Mouse (Mus musculus) heart, embryonic 14.5 days (tissue): ENCODE data around the gene Xrcc3. TPM values are rescaled to one million over a fixed set of nuclear protein-coding genes. Genes with fewer than 3 reads are reported as not detected.

Experiments
- ATAC-seq: fragments of 200-750 bp; cut with Nextera tagmentation; 2 replicates; pipeline ENCODE4 v1.8.0; 2017; ENCODE audit warnings: low read depth, moderate TSS enrichment; ENCODE audit not compliant: insufficient number of reproducible peaks, insufficient read depth, low FRiP score
- H3K27ac ChIP-seq, 2 experiments: fragments of 200-500 bp in 1 of 2; fragments of 300-500 bp in 1 of 2; sonication (generic) in 1 of 2; replicated peaks in 1 of 2; 2 replicates each; pipeline ENCODE4 v1.5.1; 2012 to 2014; ENCODE audit warnings: low read depth in 2 of 2, low read length in 2 of 2, control low read depth in 1 of 2, mild to moderate bottlenecking in 1 of 2, mixed read lengths in 1 of 2; ENCODE audit not compliant: control insufficient read depth in 1 of 2, insufficient read depth in 1 of 2
- H3K27me3 ChIP-seq: fragments of 300-500 bp; sonication (generic); 2 replicates; pipeline ENCODE4 v1.6.1; 2014; ENCODE audit warnings: mild to moderate bottlenecking, low read length, control low read depth; ENCODE audit not compliant: control insufficient read depth, insufficient read depth
- H3K36me3 ChIP-seq: fragments of 300-500 bp; sonication (generic); 2 replicates; pipeline ENCODE4 v1.6.1; 2014; ENCODE audit warnings: mild to moderate bottlenecking, control low read depth, low read length, mixed read lengths; ENCODE audit not compliant: control insufficient read depth, insufficient read depth
- H3K4me1 ChIP-seq, 2 experiments: fragments of 200-500 bp in 1 of 2; fragments of 300-500 bp in 1 of 2; sonication (generic) in 1 of 2; 2 replicates each; pipeline ENCODE4 v1.6.1; 2012 to 2014; ENCODE audit warnings: low read length in 2 of 2, control low read depth in 1 of 2, mixed read lengths in 1 of 2; ENCODE audit not compliant: control insufficient read depth in 2 of 2, insufficient read depth in 2 of 2
- H3K4me2 ChIP-seq: fragments of 300-500 bp; sonication (generic); 2 replicates; pipeline ENCODE4 v1.6.1; 2014; ENCODE audit warnings: mild to moderate bottlenecking, low read length
- H3K4me3 ChIP-seq, 2 experiments: fragments of 200-500 bp in 1 of 2; fragments of 300-500 bp in 1 of 2; sonication (generic) in 1 of 2; 2 replicates each; pipeline ENCODE4 v1.5.1; 2012 to 2014; ENCODE audit warnings: low read length in 2 of 2, mild to moderate bottlenecking in 2 of 2, control low read depth in 1 of 2, low read depth in 1 of 2, moderate library complexity in 1 of 2; ENCODE audit not compliant: control insufficient read depth in 1 of 2, insufficient read depth in 1 of 2
- H3K9ac ChIP-seq: fragments of 300-500 bp; sonication (generic); 2 replicates; pipeline ENCODE4 v1.6.1; 2014; ENCODE audit warnings: mild to moderate bottlenecking, low read length
- H3K9me3 ChIP-seq: fragments of 300-500 bp; sonication (generic); 2 replicates; pipeline ENCODE4 v1.6.1; 2016; ENCODE audit warnings: low read length, control low read depth; ENCODE audit not compliant: control insufficient read depth
- WGBS: fragments of 180-500 bp; shearing (Covaris S2); extraction: QIAGEN DNeasy Blood & Tissue Kit; methylation state at CpG from one replicate; pipeline ENCODE4 v1.1.7; 2014; 5-methylcytosine and 5-hydroxymethylcytosine counted together
- polyA plus RNA-seq: library from polyadenylated mRNA; unstranded; fragments of >200 nt; fragmentation: Nextera tagmentation; extraction: Ambion mirVana; gene quantifications from 2 replicates; pipeline ENCODE4 v1.2.1, GENCODE M21; 2014

The Xrcc3 gene
- polyA plus RNA-seq, 1 experiment from 2014 or later = 5.7 TPM

DNA sequence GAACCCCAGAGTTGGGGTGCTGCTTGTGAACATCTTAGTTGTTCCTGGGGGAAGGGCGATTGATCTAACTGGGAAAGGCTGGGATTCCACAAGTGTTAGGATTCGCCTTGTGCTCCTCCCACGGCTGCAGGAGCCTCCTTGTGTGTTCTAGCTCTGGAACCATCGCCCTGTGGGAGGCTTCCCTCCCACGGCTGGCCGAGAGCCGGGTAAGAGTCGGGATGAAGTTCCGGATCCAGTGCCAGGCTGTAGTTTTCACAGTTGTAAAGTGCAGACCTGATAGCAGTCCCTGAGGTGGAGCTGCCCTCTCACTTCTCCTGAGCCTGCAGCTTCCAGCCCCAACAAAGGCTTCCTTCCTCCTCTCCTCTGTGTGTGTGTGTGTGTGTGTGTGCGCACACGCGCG lies 2.9 kb upstream of the Xrcc3 start:
- no peak for ATAC-seq
- H3K9me3 ChIP-seq = no peaks in the 10 kb centered on the region
- WGBS = 48% methylated on average over 13 of the region's 13 CpGs
- H3K4me3 ChIP-seq = no peak overlapping the region
- H3K27ac ChIP-seq = 0 out of 4 replicates have a peak overlapping the region, but pooled peaks have one; percentile 10 to 13
- peak overlapping the region; percentile 80 for H3K4me2 ChIP-seq
- H3K9ac ChIP-seq = 0 out of 2 replicates have a peak overlapping the region, but pooled peaks have one; percentile 0
- H3K4me1 ChIP-seq = peaks cover 20 to 44% of the 10 kb centered on the region in 2 experiments
- H3K27me3 ChIP-seq = no peaks in the 10 kb centered on the region
- H3K36me3 ChIP-seq = peaks cover 5% of the 10 kb centered on the region; the same call in 1 of the 2 replicates

DNA sequence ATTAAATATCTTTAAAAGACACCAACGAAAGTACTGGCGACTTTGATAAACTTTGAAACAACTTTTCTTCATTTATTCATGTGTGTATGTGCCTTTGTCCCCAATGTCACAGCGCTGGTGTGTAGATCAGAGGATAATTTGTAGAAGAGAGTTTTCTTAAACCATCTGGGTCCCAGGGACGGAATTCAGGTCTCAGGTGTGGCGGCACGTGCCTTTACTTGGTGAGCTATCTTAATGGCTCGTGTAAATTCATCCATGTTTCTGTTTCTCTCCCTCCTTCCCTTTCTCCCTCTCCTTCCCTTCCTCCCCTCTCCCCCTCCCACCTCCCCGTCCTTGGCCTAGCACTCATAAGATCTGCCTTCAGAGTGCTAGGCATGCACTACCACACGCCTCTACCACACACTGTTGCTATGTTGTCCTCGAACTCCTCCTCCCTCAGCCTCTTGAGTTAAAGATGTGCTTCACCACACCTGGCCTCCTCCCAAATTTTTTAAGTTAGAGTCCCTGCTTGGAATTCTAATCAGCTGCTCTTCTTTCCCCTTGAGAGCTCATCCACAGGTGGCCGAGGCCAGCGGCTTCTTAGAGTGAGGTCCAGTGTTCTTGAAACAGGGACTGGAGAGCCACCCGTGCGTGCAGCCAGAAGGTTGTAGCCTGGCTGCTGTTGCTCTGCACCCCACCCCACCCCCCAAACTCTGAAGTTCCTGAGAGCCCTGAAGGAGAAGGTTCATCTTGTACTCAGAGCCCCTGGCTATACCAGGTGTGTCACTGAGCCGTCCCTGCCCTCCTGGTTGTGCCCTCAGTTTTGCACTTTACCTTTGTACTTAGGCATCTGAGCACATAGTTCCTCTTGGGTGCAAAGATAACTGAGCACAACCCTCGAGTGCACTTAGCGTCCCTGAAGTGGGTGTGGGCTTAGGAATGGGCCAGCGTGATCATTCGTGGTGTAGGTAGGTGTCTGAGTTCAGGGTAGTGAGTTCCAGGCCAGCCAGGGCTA lies 1.4 kb upstream of the Xrcc3 start:
- peak overlapping the region; percentile 61 to 75 for H3K4me3 ChIP-seq
- H3K9ac ChIP-seq = peak overlapping the region; percentile 77
- H3K4me1 ChIP-seq = peaks cover 21 to 45% of the 10 kb centered on the region in 2 experiments
- H3K27ac ChIP-seq = peak overlapping the region in 1 of 2 experiments; percentile 92; a peak in 3 of 4 replicates
- no peaks in the 10 kb centered on the region for H3K9me3 ChIP-seq
- H3K36me3 ChIP-seq = no peaks in the 10 kb centered on the region
- ATAC-seq = no peak
- WGBS = 17% methylated on average over 19 of the region's 19 CpGs
- H3K27me3 ChIP-seq = no peaks in the 10 kb centered on the region
- H3K4me2 ChIP-seq = peak overlapping the region; percentile 80

DNA sequence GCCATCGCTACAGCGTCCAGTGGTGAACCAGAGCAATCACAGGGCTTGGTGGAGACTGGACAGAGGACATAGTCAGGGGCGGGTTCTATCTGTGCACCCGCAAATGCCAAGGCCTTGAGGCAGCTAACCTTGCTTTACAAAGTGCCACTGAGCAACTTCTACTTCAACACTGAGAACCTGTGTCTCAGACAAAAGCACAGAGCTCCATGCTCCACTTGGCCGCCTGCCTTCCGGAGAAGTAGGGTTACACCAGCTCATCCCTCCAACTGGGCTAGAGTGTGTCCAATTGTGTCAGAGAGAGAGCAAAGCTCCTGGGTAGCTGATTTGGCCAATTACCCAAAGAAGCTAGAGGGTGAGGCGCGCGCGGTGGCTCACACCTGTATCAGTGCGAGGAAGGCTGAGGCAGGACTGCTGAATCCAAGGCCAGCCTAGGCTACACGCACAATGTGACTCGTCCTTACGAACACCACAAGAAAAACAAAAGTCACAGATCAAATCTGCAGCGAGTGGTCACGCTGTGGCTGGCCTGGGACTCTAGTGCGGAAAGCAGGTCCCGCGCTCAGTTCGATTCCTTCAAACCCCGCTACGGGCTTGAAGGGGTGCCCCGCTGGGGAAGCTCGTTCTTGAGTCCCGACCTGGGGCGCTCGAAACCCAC lies 435 bp downstream of the Xrcc3 start:
- 5% methylated on average over 27 of the region's 27 CpGs for WGBS
- H3K4me1 ChIP-seq = peaks cover 22 to 44% of the 10 kb centered on the region in 2 experiments
- no peak; the same call in 1 of the 2 replicates for ATAC-seq

DNA sequence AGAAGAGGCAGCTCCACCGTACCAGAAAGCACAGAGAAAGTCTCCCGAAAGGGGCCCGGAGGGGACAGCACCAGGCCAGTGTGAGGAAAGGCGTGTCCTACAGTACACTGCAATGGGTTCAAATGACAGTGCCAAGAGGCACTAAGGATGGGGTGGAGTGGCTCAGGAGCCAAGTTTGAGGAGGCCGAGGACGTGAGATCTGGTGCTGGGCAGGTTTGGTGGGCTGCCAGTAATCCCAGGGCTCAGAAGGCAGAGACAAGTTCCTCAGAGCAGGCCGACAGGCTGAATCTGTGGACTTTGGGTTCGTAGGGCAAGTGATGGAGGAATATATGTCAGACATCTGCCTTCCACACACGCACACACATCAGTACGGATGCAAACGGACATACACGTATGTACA lies 1.1 kb downstream of the Xrcc3 start:
- Histone ChIP-seq H3K9ac (peak overlapping the region; percentile 79; the same call in 1 of the 2 replicates), H3K27ac (no peak overlapping the region), H3K27me3 (no peaks in the 10 kb centered on the region), H3K4me1 (peaks cover 22 to 44% of the 10 kb centered on the region in 2 experiments), H3K9me3 (no peaks in the 10 kb centered on the region), H3K4me3 (peak overlapping the region; percentile 75 to 78; a peak in 3 of 4 replicates), H3K4me2 (peak overlapping the region; percentile 88), H3K36me3 (peaks cover 19% of the 10 kb centered on the region)
- WGBS = 62% methylated on average over 12 of the region's 12 CpGs
- ATAC-seq = no peak

More for the DNA sequence above, 435 bp downstream of the Xrcc3 start:
- Histone ChIP-seq H3K9me3 (no peaks in the 10 kb centered on the region), H3K9ac (peak overlapping the region; percentile 79), H3K27me3 (no peaks in the 10 kb centered on the region), H3K4me3 (peak overlapping the region; percentile 75 to 78), H3K27ac (peak overlapping the region in 1 of 2 experiments; percentile 51; a peak in 1 of 4 replicates), H3K4me2 (peak overlapping the region; percentile 88), H3K36me3 (peaks cover 13% of the 10 kb centered on the region)

DNA sequence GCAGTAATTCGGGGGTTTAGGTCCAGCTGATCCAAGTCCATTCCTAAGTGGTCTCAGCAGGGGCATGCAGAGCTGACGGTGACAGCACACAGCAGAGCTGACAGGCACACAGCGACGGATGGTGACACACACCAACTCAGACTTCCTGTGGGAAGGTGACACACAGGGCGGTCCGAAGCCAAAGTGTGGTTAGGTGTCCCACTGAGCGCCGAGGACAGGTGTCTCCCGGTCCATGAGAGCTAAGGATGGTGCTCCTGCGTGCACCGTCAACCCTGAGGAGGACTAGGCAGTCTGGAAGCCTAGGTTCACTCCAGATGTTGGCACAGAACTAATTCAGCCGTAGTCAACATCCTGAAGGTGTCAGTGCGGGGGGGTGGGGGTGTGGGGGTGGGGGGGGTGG lies 1.6 kb downstream of the Xrcc3 start:
- H3K4me3 ChIP-seq = no peak overlapping the region
- H3K4me1 ChIP-seq = peaks cover 21 to 42% of the 10 kb centered on the region in 2 experiments
- ATAC-seq = no peak
- H3K27ac ChIP-seq = no peak overlapping the region
- no peak overlapping the region for H3K4me2 ChIP-seq
- WGBS = 86% methylated on average over 13 of the region's 13 CpGs
- no peak overlapping the region for H3K9ac ChIP-seq
- no peaks in the 10 kb centered on the region for H3K27me3 ChIP-seq
- H3K36me3 ChIP-seq = peaks cover 25% of the 10 kb centered on the region
- H3K9me3 ChIP-seq = no peaks in the 10 kb centered on the region

DNA sequence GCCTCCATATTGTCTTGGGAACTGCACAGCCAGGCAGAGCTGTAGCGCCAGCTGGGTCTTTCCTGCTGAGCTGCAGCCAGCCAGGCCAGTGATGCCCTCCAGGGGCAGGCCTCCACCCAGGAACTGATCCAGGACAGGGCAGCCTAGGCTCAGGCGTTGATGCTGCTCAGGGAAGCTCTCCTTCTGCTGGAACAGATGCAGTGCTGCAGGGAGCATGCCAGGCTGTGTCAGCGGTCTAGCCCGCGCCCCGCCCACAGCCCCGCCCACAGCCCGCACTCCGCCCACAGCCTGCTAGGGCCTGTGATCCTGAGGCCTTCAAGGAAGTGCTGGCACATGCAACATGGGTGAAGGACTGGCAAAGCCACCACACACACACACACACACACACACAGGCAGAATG lies 3.9 kb downstream of the Xrcc3 start:
- Histone ChIP-seq H3K27ac (no peak overlapping the region; a peak in 1 of 4 replicates), H3K4me3 (no peak overlapping the region), H3K9me3 (no peaks in the 10 kb centered on the region), H3K36me3 (peaks cover 47% of the 10 kb centered on the region), H3K9ac (no peak overlapping the region), H3K4me1 (peaks cover 6 to 19% of the 10 kb centered on the region in 2 experiments; a peak in 3 of 4 replicates), H3K27me3 (no peaks in the 10 kb centered on the region), H3K4me2 (no peak overlapping the region)
- 6% methylated on average over 9 of the region's 9 CpGs for WGBS
- 0 out of 2 replicates have a peak, but pooled peaks have one; percentile 13 for ATAC-seq

DNA sequence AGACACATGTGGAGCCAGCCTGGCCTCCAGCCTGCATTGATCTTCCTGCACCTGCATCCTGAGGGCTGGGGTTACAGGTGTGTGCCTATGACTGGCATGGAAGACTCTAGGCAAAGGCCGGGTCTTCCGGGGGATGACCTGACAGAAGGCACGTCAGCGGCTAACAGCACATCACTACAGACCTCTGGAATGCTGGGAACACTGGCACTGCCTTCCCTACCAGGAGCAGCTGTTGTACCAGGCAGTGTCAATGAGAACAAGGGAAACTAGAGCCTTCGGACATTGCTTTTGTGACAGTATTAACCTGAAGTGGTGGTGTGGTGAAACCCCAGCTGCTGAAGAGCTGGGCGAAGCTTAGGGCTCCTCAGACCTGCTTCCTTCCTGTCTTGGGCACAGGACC lies 4.9 kb downstream of the Xrcc3 start:
- peaks cover 6 to 18% of the 10 kb centered on the region in 2 experiments; a peak in 3 of 4 replicates for H3K4me1 ChIP-seq
- no peak overlapping the region for H3K4me3 ChIP-seq
- ATAC-seq = no peak
- H3K9ac ChIP-seq = no peak overlapping the region
- H3K9me3 ChIP-seq = no peaks in the 10 kb centered on the region
- 85% methylated on average over 6 of the region's 6 CpGs for WGBS
- no peaks in the 10 kb centered on the region for H3K27me3 ChIP-seq
- no peak overlapping the region for H3K27ac ChIP-seq
- peaks cover 57% of the 10 kb centered on the region for H3K36me3 ChIP-seq
- H3K4me2 ChIP-seq = no peak overlapping the region
